Mouse (Mus musculus): ENCODE results near the gene Pip.

Gene Pip

DNA sequence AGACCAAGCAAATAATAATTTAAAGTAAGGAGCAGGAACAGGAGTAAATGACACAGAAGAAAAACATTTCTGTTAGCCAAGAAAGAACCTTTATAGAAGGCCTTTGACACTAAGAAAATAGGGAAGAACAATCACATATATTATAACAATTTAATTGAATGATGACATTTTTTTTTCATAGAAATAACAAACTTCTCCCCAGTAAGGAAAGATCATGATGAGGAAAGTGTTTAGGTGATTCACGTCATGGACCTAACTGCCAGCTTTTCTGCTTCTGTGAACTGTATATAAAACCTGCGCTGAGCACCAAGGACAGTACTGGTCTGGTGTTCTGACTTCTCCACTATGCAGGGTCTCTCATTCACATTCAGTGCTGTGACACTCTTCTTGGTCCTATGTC is at the start of gene Pip:
Pip (plus strand) TSS at position 301 of the 400 bp plus-strand sequence.
- no peak for DNase-seq (ENCODE audit: low read depth)

DNA sequence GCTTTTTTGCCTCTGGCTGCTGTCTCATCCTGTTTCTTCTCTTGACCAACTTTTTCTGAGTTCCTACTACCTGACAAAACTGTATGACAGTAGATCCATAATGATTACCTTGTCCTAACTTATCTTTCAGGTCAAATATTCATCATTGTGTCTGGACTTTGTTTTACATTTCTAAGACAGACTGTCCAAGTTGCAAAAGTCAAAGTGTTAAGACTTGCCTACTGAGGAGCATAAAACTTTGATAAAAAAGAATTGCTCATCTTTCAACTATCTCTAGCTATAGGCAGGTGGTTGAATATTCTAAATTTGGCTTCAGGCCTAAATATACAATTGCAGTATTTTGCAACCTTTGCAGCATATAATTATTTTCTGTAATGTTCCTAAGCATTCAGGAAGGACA is 23.2 kb upstream of the Pip start:
- no peak for DNase-seq (ENCODE audit: low read depth)

DNA sequence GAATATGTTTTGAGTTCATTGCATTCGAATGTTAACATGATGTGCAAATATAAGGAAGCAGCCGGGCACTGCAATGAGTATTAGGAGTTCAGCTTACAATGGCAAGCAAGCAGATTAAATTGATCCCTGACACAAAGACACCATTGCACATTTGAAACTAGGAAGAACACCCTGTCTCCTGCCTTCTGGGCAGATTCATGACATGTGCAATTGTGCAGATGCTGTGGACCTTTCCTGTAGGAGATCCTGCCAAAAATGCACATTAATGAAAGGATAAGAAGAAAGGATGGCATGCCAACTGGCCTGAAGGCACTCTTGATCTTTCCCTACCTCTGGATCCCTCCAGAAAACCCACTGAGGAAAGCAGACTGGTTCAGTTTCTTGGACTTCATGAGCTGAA is 17.8 kb upstream of the Pip start:
- no peak for DNase-seq (ENCODE audit: low read depth)

GRCm38 (mm10) chr6:41852689-41853088 is 5.4 kb downstream of the Pip start, which contains the start of gene Sval2:
TSS of gene Sval2 (plus strand) at chr6:41852989.
- no peak for DNase-seq (ENCODE audit: low read depth)

- no peak for DNase-seq (ENCODE audit: low read depth)
Measured at GRCm38 (mm10) chr6:41864038-41864437, 16.7 kb downstream of the Pip start.
